Mouse (Mus musculus): ENCODE measurements around the gene Vmn1r90. TPM values are rescaled to one million over a fixed set of nuclear protein-coding genes. Genes with fewer than 3 reads are reported as not detected.

Vmn1r90 gene
- total RNA-seq (2023): not detected in 4 replicates

GRCm38 (mm10) chr7:14563406-14563805, at the start of gene Vmn1r90:
Vmn1r90 (minus strand) TSS chr7:14563506.

Other genes with a start within 250 kb of the Vmn1r90 start
- not detected in 4 replicates for gene Obox8, start 229.9 kb downstream of the Vmn1r90 start, total RNA-seq (2023)
- gene Sult2a8, start 116.7 kb downstream of the Vmn1r90 start, total RNA-seq (2023): not detected in 4 replicates
- gene Sult2a7, start 69.3 kb downstream of the Vmn1r90 start, total RNA-seq (2023): not detected in 4 replicates
- gene Obox7, start 96.0 kb upstream of the Vmn1r90 start, total RNA-seq (2023): not detected in 4 replicates

Measured in B cell, adult 62 days (primary cell).